Mouse (Mus musculus) macrophage (primary cell): ENCODE measurements at regions not wholly inside any gene's neighbourhood (a gene's known extent, or its start where the extent isn't known, plus 50 kb on each side); places are given as distances from the start of the nearest gene placed in this dataset.

ENCODE experiments used
- H3K27ac ChIP-seq: fragments of 350-480 bp; formaldehyde crosslinking; 2 replicates; pipeline ENCODE4 v1.9.0; 2021
- H3K36me3 ChIP-seq: fragments of 350-480 bp; formaldehyde crosslinking; 2 replicates; pipeline ENCODE4 v1.9.0; 2021; ENCODE audit errors: inconsistent target
- H3K4me3 ChIP-seq: fragments of 350-480 bp; formaldehyde crosslinking; 2 replicates; pipeline ENCODE4 v1.9.0; 2021; ENCODE audit errors: inconsistent target
- H3K79me2 ChIP-seq: fragments of 350-480 bp; formaldehyde crosslinking; 2 replicates; pipeline ENCODE4 v1.9.0; 2021; ENCODE audit errors: inconsistent target
- WGBS: methylation state at CpG from one replicate; pipeline ENCODE4 v1.1.7; 2026; ENCODE audit warnings: inconsistent platforms; ENCODE audit not compliant: missing documents; 5-methylcytosine and 5-hydroxymethylcytosine counted together

DNA sequence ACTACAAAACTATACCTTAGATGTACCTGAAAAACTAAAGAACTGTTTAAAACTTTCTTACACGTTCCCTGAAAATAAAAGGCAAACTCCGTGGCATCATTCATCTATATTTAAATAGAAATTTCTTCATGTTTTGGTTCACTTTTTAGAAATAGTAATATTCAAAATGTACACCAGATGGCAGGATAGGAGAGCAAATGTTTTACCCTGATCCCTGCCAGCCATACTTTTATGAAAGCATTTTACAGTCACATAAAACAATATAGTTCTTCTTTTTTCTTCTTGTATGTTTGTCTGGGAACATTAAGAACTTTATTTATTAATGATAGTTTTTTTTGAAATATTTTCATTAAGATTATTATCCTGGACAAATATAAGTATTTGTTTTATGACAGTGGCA is 68.5 kb downstream of the 4921530L21Rik start:
- Histone ChIP-seq H3K36me3 (no peaks in the 10 kb centered on the region), H3K4me3 (no peak overlapping the region), H3K79me2 (no peaks in the 10 kb centered on the region), H3K27ac (no peak overlapping the region)
- 25% methylated on average over 2 of the region's 2 CpGs for WGBS

DNA sequence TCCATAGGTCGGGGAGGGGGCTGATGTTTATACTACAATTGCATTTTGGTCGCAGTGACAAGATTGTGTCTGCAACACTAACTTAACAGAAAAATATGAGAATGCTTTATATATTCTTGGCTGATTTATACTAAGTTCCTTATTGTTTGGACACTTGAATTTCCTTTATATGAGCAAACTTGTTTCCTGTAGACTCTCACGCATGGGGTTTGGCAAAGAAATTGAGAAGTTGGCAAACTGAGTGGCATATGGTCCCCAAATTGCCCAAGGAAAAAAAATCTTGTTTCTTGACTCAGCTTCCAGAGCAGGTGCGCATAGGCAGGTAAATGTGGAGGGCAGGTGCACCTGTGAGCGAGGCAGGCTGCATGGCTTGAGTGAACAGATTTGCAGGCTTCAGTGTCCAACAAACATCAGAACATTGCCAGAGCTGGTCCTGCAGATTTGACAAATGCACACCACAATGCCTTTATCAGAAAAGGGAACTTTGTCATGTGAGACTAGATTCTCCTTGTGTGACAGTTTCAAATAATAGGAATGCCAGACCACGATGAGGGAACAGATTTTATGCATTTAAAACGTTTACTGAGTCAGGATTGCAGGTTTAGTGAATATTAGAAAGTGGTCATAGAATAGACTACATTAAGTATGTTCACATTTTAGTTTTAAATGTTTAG is 75.1 kb downstream of the 4921530L21Rik start:
- Histone ChIP-seq H3K27ac (peak overlapping the region; percentile 47), H3K79me2 (no peaks in the 10 kb centered on the region), H3K4me3 (no peak overlapping the region), H3K36me3 (no peaks in the 10 kb centered on the region)
- 24% methylated on average over 7 of the region's 7 CpGs for WGBS

DNA sequence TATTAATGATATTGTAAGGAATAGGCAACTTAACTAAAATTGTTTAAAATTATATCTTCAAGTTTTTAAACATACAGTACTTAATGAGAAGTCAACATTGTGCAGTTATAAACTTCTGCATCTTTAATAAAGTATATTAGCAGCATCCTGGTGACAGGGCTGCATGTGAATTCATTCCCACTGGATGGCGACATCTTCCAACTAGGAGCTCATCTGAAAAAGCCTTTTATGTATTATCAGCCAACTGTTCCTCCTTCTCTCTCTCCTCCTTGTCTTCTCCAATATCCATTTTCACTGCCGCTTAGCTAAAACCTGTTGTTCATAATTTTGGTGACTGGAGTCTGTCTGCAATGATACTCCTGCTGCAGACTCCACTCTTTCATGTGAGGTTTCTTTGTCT is 103.0 kb downstream of the 4921530L21Rik start:
- Histone ChIP-seq H3K36me3 (no peaks in the 10 kb centered on the region), H3K79me2 (no peaks in the 10 kb centered on the region), H3K4me3 (no peak overlapping the region), H3K27ac (no peak overlapping the region)
- 88% methylated on average over 2 of the region's 2 CpGs for WGBS

DNA sequence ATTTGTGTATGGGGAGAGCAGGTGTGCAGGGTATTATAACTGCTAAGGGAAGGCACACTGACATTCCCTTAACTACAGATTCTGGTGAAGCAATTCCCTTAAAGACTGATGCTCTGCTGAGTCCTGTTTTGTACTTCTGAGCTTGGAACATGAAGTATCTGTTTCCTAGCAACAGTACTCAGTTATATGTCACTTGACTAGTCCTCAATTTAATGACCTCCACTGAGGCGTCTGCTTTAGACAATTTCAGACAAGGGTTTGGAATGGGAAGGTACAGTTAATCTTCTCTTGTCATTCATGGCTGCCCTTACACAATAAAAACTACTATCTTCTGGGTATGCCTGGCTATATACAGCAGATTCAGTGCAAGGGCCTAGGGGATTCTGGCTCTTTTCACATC is 117.3 kb downstream of the 4921530L21Rik start:
- WGBS: 82% methylated on average over 1 of the region's 1 CpGs
- no peak overlapping the region for H3K27ac ChIP-seq
- H3K36me3 ChIP-seq: no peaks in the 10 kb centered on the region
- H3K79me2 ChIP-seq: no peaks in the 10 kb centered on the region
- no peak overlapping the region for H3K4me3 ChIP-seq

DNA sequence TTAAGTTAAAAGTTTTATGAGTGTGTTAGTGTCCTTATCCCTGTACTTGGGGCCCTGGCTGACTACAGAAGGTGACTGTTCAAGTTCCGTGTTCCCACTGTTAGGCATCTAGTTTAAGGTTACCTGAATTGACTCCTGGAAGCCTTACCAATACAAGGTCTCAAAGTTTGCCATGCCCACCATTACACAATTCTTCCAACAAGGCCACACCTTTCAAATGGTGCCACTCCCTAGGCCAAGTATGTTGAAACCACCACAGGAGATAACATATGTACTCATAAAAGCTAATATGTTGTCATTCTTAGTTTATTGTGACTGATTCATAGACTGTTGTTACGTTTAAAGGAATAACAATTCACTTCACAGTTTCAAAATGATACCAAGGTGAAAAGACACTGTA is 140.6 kb downstream of the 4921530L21Rik start:
- no peak overlapping the region for H3K27ac ChIP-seq
- no peaks in the 10 kb centered on the region for H3K36me3 ChIP-seq
- H3K79me2 ChIP-seq: no peaks in the 10 kb centered on the region
- WGBS: 81% methylated on average over 2 of the region's 2 CpGs
- H3K4me3 ChIP-seq: no peak overlapping the region
